Mouse (Mus musculus) embryonic fibroblast, embryonic 13.5 days (primary cell): Measurements from ENCODE around the gene Ufd1.
"Not testable (repeated sequence)": the region's sequence is repeated elsewhere in the genome, so short reads cannot be mapped to it uniquely, and the experiment has no call there.

ENCODE experiments used
- CTCF ChIP-seq: IDR thresholded peaks from 2 replicates; pipeline ENCODE4 v1.5.1; 2011; ENCODE audit warnings: mild to moderate bottlenecking, control low read depth, low read length, moderate library complexity, borderline replicate concordance; ENCODE audit not compliant: insufficient read depth
- POLR2A ChIP-seq: IDR thresholded peaks from 2 replicates; pipeline ENCODE4 v1.6.1; 2011; ENCODE audit warnings: low read depth, mild to moderate bottlenecking, control low read depth, low read length, moderate library complexity

GRCm38 (mm10) chr16:18849521-18850190 lies 38.1 kb downstream of the Ufd1 start:
- not testable (repeated sequence) for TF ChIP-seq CTCF, POLR2A
